Mouse (Mus musculus) brown adipose tissue, adult 24 weeks (tissue): ENCODE measurements around the gene Mfsd4a. TPM values are rescaled to one million over a fixed set of nuclear protein-coding genes. Genes with fewer than 3 reads are reported as not detected.

Experiments used
- H3K27ac ChIP-seq: fragments of 200-500 bp; replicated peaks from 2 replicates; pipeline ENCODE4 v1.5.1; 2012; ENCODE audit warnings: low read depth, mild to moderate bottlenecking, low read length
- H3K4me1 ChIP-seq: fragments of 200-500 bp; 2 replicates; pipeline ENCODE4 v1.6.1; 2012; ENCODE audit warnings: low read length, mixed read lengths; ENCODE audit not compliant: control insufficient read depth, insufficient read depth, insufficient read length
- H3K4me3 ChIP-seq: fragments of 200-500 bp; 2 replicates; pipeline ENCODE4 v1.5.1; 2012; ENCODE audit warnings: low read depth, mild to moderate bottlenecking, low read length, moderate library complexity; ENCODE audit not compliant: insufficient read depth
- polyA plus RNA-seq: library from polyadenylated mRNA; stranded (reverse); fragments of >200 nt; gene quantifications from 2 replicates; pipeline ENCODE4 v1.2.4, GENCODE M21; 2012; ENCODE audit not compliant: missing spikeins, insufficient read depth, insufficient read length

Mfsd4a gene
- polyA plus RNA-seq, 1 experiment: 0.44 TPM

GRCm38 (mm10) chr1:132051746-132052145 lies 16.1 kb downstream of the Mfsd4a start:
- no peak overlapping the region for H3K27ac ChIP-seq
- no peaks in the 10 kb centered on the region for H3K4me1 ChIP-seq
- H3K4me3 ChIP-seq: no peak overlapping the region

- Histone ChIP-seq H3K4me1 (peaks cover 6% of the 10 kb centered on the region; the same call in 1 of the 2 replicates), H3K4me3 (no peak overlapping the region)
These were observed 21.6 kb downstream of the Mfsd4a start for GRCm38 (mm10) chr1:132046143-132046735.

GRCm38 (mm10) chr1:132043759-132044158 lies 24.1 kb downstream of the Mfsd4a start:
- Histone ChIP-seq H3K4me3 (no peak overlapping the region), H3K27ac (no peak overlapping the region), H3K4me1 (peaks cover 18% of the 10 kb centered on the region)

More at GRCm38 (mm10) chr1:132046143-132046735, 21.6 kb downstream of the Mfsd4a start:
- no peak overlapping the region for H3K27ac ChIP-seq

GRCm38 (mm10) chr1:132040201-132040621 lies 27.7 kb downstream of the Mfsd4a start:
- Histone ChIP-seq H3K27ac (peak overlapping the region; percentile 84), H3K4me1 (peaks cover 18% of the 10 kb centered on the region), H3K4me3 (no peak overlapping the region)

GRCm38 (mm10) chr1:132038753-132039152 lies 29.1 kb downstream of the Mfsd4a start:
- Histone ChIP-seq H3K4me1 (peaks cover 18% of the 10 kb centered on the region), H3K27ac (no peak overlapping the region), H3K4me3 (no peak overlapping the region)

GRCm38 (mm10) chr1:132037746-132038145 lies 30.1 kb downstream of the Mfsd4a start:
- no peak overlapping the region for H3K4me3 ChIP-seq
- H3K4me1 ChIP-seq: peaks cover 18% of the 10 kb centered on the region
- no peak overlapping the region for H3K27ac ChIP-seq

GRCm38 (mm10) chr1:132032172-132032571 lies 35.7 kb downstream of the Mfsd4a start:
- H3K27ac ChIP-seq: no peak overlapping the region
- H3K4me1 ChIP-seq: no peaks in the 10 kb centered on the region; the same call in 1 of the 2 replicates
- no peak overlapping the region for H3K4me3 ChIP-seq

- no peak overlapping the region for H3K4me3 ChIP-seq
- H3K4me1 ChIP-seq: no peaks in the 10 kb centered on the region; the same call in 1 of the 2 replicates
These were observed 37.3 kb downstream of the Mfsd4a start for GRCm38 (mm10) chr1:132030574-132030973.

GRCm38 (mm10) chr1:132028413-132028812 lies 39.4 kb downstream of the Mfsd4a start:
- Histone ChIP-seq H3K4me1 (no peaks in the 10 kb centered on the region; the same call in 1 of the 2 replicates), H3K27ac (no peak overlapping the region), H3K4me3 (no peak overlapping the region)

More at GRCm38 (mm10) chr1:132030574-132030973, 37.3 kb downstream of the Mfsd4a start:
- H3K27ac ChIP-seq: no peak overlapping the region

GRCm38 (mm10) chr1:132027978-132028377 lies 39.9 kb downstream of the Mfsd4a start:
- Histone ChIP-seq H3K4me3 (no peak overlapping the region), H3K27ac (no peak overlapping the region), H3K4me1 (no peaks in the 10 kb centered on the region; the same call in 1 of the 2 replicates)

- Histone ChIP-seq H3K4me3 (no peak overlapping the region), H3K4me1 (no peaks in the 10 kb centered on the region; the same call in 1 of the 2 replicates), H3K27ac (no peak overlapping the region)
These were observed 40.8 kb downstream of the Mfsd4a start for GRCm38 (mm10) chr1:132026925-132027646.

- Histone ChIP-seq H3K27ac (no peak overlapping the region), H3K4me1 (no peaks in the 10 kb centered on the region), H3K4me3 (no peak overlapping the region)
These were observed 45.8 kb downstream of the Mfsd4a start for GRCm38 (mm10) chr1:132022107-132022506.

GRCm38 (mm10) chr1:132019876-132020275 lies 48.0 kb downstream of the Mfsd4a start:
- no peaks in the 10 kb centered on the region for H3K4me1 ChIP-seq

GRCm38 (mm10) chr1:132016691-132017090 lies 51.2 kb downstream of the Mfsd4a start:
- Histone ChIP-seq H3K27ac (no peak overlapping the region), H3K4me1 (peaks cover 12% of the 10 kb centered on the region), H3K4me3 (no peak overlapping the region)

More at GRCm38 (mm10) chr1:132019876-132020275, 48.0 kb downstream of the Mfsd4a start:
- no peak overlapping the region for H3K27ac ChIP-seq
- no peak overlapping the region for H3K4me3 ChIP-seq

GRCm38 (mm10) chr1:132014800-132015199 lies 53.1 kb downstream of the Mfsd4a start:
- H3K4me3 ChIP-seq: no peak overlapping the region
- peaks cover 20% of the 10 kb centered on the region for H3K4me1 ChIP-seq
- no peak overlapping the region for H3K27ac ChIP-seq
